7 mouse cellular contexts compared by ENCODE assay signal in genomic region chr9:54950575-54951321, GRCm38 (mm10). TPM values are rescaled to one million over a fixed set of nuclear protein-coding genes. Genes with fewer than 3 reads are reported as not detected.
DNase-seq lines count a peak whose midpoint lies in the region; ATAC-seq lines count a peak whose summit lies in the region.

TSS of gene Psma4 (plus strand) at chr9:54950790.
TSS of gene AY074887 (minus strand) at chr9:54950998.

- H3K27me3 ChIP-seq in intestine, embryonic 16.5 days (replicated peaks; ENCODE audit: control insufficient read depth, insufficient read depth, low read length), result no peaks in the 10 kb centered on the region
- H3K27me3 ChIP-seq in midbrain, embryonic 11.5 days (ENCODE audit: control insufficient read depth, insufficient read depth, low read length), result no peaks in the 10 kb centered on the region

- WGBS in intestine, embryonic 16.5 days, result under 1% methylated on average over 65 of the region's 65 CpGs
- WGBS in midbrain, embryonic 11.5 days, result under 1% methylated on average over 57 of the region's 65 CpGs

- intact Hi-C loops in left cerebral cortex, postnatal 36 days (cut with DNase I), result loop anchor here (10.0 kb wide), 1 partner anchor 216 kb away; the partner anchor contains the start of gene Wdr61

- no peaks in the 10 kb centered on the region for H3K9me3 ChIP-seq in intestine, embryonic 16.5 days (ENCODE audit: control insufficient read depth, low read length)
- no peaks in the 10 kb centered on the region for H3K9me3 ChIP-seq in midbrain, embryonic 11.5 days (ENCODE audit: control insufficient read depth, low read length)

- peak within 1 kb of the TSS; percentile 67 for H3K4me2 ChIP-seq in intestine, embryonic 16.5 days (ENCODE audit: low read depth, low read length)
- H3K4me2 ChIP-seq in midbrain, embryonic 11.5 days, result peak within 1 kb of the TSS; percentile 76

- H3K4me1 ChIP-seq in intestine, embryonic 16.5 days (ENCODE audit: control insufficient read depth, insufficient read depth, low read length), result peaks cover 7% of the 10 kb centered on the region; the same call in 1 of the 2 replicates
- H3K4me1 ChIP-seq in midbrain, embryonic 11.5 days (ENCODE audit: control insufficient read depth, insufficient read depth, low read length), result peaks cover 9% of the 10 kb centered on the region

- ATAC-seq in intestine, embryonic 16.5 days, result peak; percentile 100
- ATAC-seq in midbrain, embryonic 11.5 days (ENCODE audit: low FRiP score), result peak; percentile 100

- H3K27ac ChIP-seq in intestine, embryonic 16.5 days (ENCODE audit: low read length), result peak within 1 kb of the TSS; percentile 91
- H3K27ac ChIP-seq in midbrain, embryonic 11.5 days (ENCODE audit: low read depth, low read length), result peak within 1 kb of the TSS; percentile 82

- H3K9ac ChIP-seq in intestine, embryonic 16.5 days (ENCODE audit: low read depth, low read length), result peak within 1 kb of the TSS; percentile 87
- peak within 1 kb of the TSS; percentile 87 for H3K9ac ChIP-seq in midbrain, embryonic 11.5 days (ENCODE audit: low read length)

- DNase-seq in adrenal gland, adult 8-10 months, result peak; percentile 83
- peak; percentile 96 for DNase-seq in embryo, embryonic 9.5 days (ENCODE audit: extremely low spot score)
- DNase-seq in gastrocnemius, postnatal 4 days (ENCODE audit: low spot score in 2 of 2), result peak; percentile 92 to 94
- peak; percentile 88 to 91 for DNase-seq in left cerebral cortex, postnatal 36 days (ENCODE audit: low spot score in 2 of 2)
- DNase-seq in midbrain, embryonic 11.5 days (ENCODE audit: low spot score, missing footprints), result peak; percentile 100
- DNase-seq in skeletal muscle tissue, adult 2 months (ENCODE audit: low read depth, low spot score), result peak; percentile 92

- H3K4me3 ChIP-seq in intestine, embryonic 16.5 days (ENCODE audit: low read length), result peak within 1 kb of the TSS; percentile 82
- peak within 1 kb of the TSS; percentile 85 for H3K4me3 ChIP-seq in midbrain, embryonic 11.5 days (ENCODE audit: low read depth, low read length)

- peaks cover 7% of the 10 kb centered on the region; the same call in 1 of the 2 replicates for H3K36me3 ChIP-seq in intestine, embryonic 16.5 days (ENCODE audit: control insufficient read depth, insufficient read depth, low read length)
- peaks cover 7% of the 10 kb centered on the region; the same call in 1 of the 2 replicates for H3K36me3 ChIP-seq in midbrain, embryonic 11.5 days (ENCODE audit: control insufficient read depth, insufficient read depth, low read length)

RNA-seq across cellular contexts. Expression of gene Psma4, which starts in this region (rescaled TPM):
- 100 to 1,000 TPM; 144 to 175 (median 159) TPM for total RNA-seq in adrenal gland, adult 8-10 months (2022)
- total RNA-seq in gastrocnemius, postnatal 4 days (2021), result 100 to 1,000 TPM; 170 to 194 TPM
- 269 and 294 TPM in 2 replicates for polyA plus RNA-seq in intestine, embryonic 16.5 days (2015; fragmentation: Nextera tagmentation; extraction: Ambion mirVana)
- 100 to 1,000 TPM; 115 to 118 TPM for total RNA-seq in left cerebral cortex, postnatal 36 days (2021)
- 332 and 341 TPM in 2 replicates for polyA plus RNA-seq in midbrain, embryonic 11.5 days (2014; fragmentation: Nextera tagmentation; extraction: Ambion mirVana)

RNA-seq across cellular contexts. Expression of gene AY074887, which starts in this region (rescaled TPM):
- total RNA-seq in adrenal gland, adult 8-10 months (2022), result not detected
- under 1 TPM in 1 of 2 experiments, not detected in 1; 0.36 TPM for total RNA-seq in gastrocnemius, postnatal 4 days (2021)
- 0.31 and 0.66 TPM in 2 replicates for polyA plus RNA-seq in intestine, embryonic 16.5 days (2015; fragmentation: Nextera tagmentation; extraction: Ambion mirVana)
- not detected for total RNA-seq in left cerebral cortex, postnatal 36 days (2021)
- 0.79 and 0.81 TPM in 2 replicates for polyA plus RNA-seq in midbrain, embryonic 11.5 days (2014; fragmentation: Nextera tagmentation; extraction: Ambion mirVana)

Comparison
In these comparisons a context has a peak if more than half of its experiments do, and no peak if none do; other contexts are left out.
1. Peak in every context shown above with its lines: DNase-seq, ATAC-seq, H3K4me3 ChIP-seq and H3K27ac ChIP-seq.